Mouse (Mus musculus) hindbrain, embryonic 16.5 days (tissue): ENCODE measurements around the gene Ppp3ca. TPM values are rescaled to one million over a fixed set of nuclear protein-coding genes. Genes with fewer than 3 reads are reported as not detected.

ENCODE experiments used
- ATAC-seq: fragments of 200-750 bp; cut with Nextera tagmentation; 2 replicates; pipeline ENCODE4 v1.8.0; 2017; ENCODE audit warnings: moderate TSS enrichment, moderate library complexity
- H3K27ac ChIP-seq: fragments of 300-500 bp; sonication (generic); 2 replicates; pipeline ENCODE4 v1.5.1; 2014; ENCODE audit warnings: low read depth, mild to moderate bottlenecking, control low read depth, low read length, moderate library complexity
- H3K27me3 ChIP-seq: fragments of 300-500 bp; sonication (generic); replicated peaks from 2 replicates; pipeline ENCODE4 v1.6.1; 2014; ENCODE audit warnings: low read length; ENCODE audit not compliant: control insufficient read depth, insufficient read depth
- H3K36me3 ChIP-seq: fragments of 300-500 bp; sonication (generic); 2 replicates; pipeline ENCODE4 v1.6.1; 2014; ENCODE audit warnings: mild to moderate bottlenecking, low read length, moderate library complexity, mixed read lengths; ENCODE audit not compliant: control insufficient read depth, insufficient read depth
- H3K4me1 ChIP-seq: fragments of 300-500 bp; sonication (generic); 2 replicates; pipeline ENCODE4 v1.6.1; 2014; ENCODE audit warnings: low read depth, low read length; ENCODE audit not compliant: control insufficient read depth, insufficient read depth
- H3K4me2 ChIP-seq: fragments of 300-500 bp; sonication (generic); 2 replicates; pipeline ENCODE4 v1.6.1; 2014; ENCODE audit warnings: mild to moderate bottlenecking, low read length, control low read depth, moderate library complexity
- H3K4me3 ChIP-seq: fragments of 300-500 bp; sonication (generic); 2 replicates; pipeline ENCODE4 v1.5.1; 2014; ENCODE audit warnings: mild to moderate bottlenecking, low read length, control low read depth, moderate library complexity
- H3K9ac ChIP-seq: fragments of 300-500 bp; sonication (generic); 2 replicates; pipeline ENCODE4 v1.6.1; 2014; ENCODE audit warnings: low read depth, mild to moderate bottlenecking, control low read depth, low read length, moderate library complexity
- H3K9me3 ChIP-seq: fragments of 300-500 bp; sonication (generic); 2 replicates; pipeline ENCODE4 v1.6.1; 2014; ENCODE audit warnings: mild to moderate bottlenecking, low read length, moderate library complexity; ENCODE audit not compliant: control insufficient read depth
- WGBS: fragments of 180-500 bp; shearing (Covaris S2); extraction: QIAGEN DNeasy Blood & Tissue Kit; methylation state at CpG from one replicate; pipeline ENCODE4 v1.1.7; 2014; 5-methylcytosine and 5-hydroxymethylcytosine counted together
- microRNA-seq: library from miRNA; unstranded; fragments of <30 nt; microRNA quantifications from one replicate; pipeline ENCODE4, GENCODE M21; 2017
- polyA plus RNA-seq: library from polyadenylated mRNA; unstranded; fragments of >200 nt; fragmentation: Nextera tagmentation; extraction: Ambion mirVana; gene quantifications from 2 replicates; pipeline ENCODE4 v1.2.1, GENCODE M21; 2015

Ppp3ca gene
- polyA plus RNA-seq, 1 experiment from 2014 or later, result 154 TPM

DNA sequence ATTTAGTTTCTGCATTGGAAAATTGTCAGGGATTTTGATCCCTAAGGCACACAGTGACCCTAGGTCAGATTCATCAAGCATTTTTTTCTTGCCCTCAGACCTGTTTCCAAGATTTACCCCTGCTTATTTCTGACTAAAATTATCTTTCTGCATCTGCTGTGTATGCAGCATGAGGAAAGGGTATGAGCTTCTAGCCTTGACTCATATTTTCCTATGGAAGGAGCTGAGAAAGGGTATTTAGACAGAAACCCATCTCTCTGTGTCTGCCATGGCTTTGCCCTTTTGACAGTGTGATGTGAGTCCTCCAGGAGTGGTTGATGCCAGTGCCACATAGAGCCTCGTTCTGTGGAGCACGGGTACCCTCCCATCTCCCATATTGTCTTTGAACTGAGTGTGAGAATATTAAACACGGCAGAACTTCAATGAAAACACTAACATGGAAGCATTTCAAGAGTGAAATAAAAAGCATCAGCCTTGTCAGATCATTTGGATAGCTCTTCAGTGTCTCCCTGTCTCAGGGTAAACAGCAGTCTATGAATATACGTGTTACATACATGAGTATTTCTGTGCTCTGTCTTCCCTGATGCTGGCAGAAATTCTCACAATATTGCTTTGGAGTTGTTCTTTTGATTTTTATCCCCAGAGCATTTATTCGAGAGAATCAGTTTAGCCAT, 311.1 kb downstream of the Ppp3ca start:
- Histone ChIP-seq H3K4me3 (no peak overlapping the region), H3K9ac (no peak overlapping the region), H3K9me3 (no peaks in the 10 kb centered on the region), H3K36me3 (no peaks in the 10 kb centered on the region), H3K4me2 (no peak overlapping the region), H3K27ac (no peak overlapping the region), H3K27me3 (no peaks in the 10 kb centered on the region), H3K4me1 (no peaks in the 10 kb centered on the region)
- no peak for ATAC-seq
- 75% methylated on average over 5 of the region's 5 CpGs for WGBS

DNA sequence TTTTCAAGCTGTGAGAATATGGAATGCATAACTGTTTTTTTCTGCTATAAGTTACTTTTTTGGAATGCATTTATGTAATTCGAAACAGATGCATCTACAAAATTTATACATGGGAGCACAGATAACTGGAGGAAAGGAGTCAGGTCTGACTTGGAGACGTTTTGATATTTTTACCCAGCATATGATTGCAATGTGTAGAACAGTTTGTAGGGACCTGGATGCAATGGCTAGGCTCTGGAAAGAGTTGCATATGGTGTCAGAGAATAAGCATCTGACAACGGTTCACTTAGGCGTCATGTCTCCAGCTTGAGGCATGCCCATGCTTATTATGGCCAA, 311.6 kb downstream of the Ppp3ca start:
- Histone ChIP-seq H3K4me2 (no peak overlapping the region), H3K4me1 (no peaks in the 10 kb centered on the region), H3K27me3 (no peaks in the 10 kb centered on the region), H3K9me3 (no peaks in the 10 kb centered on the region), H3K9ac (no peak overlapping the region), H3K27ac (no peak overlapping the region), H3K36me3 (no peaks in the 10 kb centered on the region), H3K4me3 (no peak overlapping the region)
- no peak for ATAC-seq
- WGBS, result 85% methylated on average over 4 of the region's 4 CpGs

DNA sequence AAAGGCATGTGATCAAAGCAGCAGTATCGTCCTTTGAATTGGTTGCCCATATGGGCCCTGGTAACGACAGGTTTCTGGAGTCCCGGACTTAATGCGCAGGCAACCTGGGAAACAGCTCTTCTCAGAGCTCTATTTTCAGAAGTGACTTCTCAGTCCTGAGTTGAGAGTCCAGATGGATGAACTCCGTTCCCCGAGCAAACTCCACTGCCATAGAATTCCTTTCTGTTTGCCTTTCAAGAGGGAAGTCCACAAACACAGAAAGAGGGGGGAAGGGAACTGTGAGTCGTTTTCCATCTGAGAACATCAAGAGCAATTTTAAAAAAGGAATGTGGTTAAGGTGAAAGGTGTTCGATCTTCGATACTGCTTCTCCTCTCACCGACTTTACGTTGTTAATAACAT, 312.1 kb downstream of the Ppp3ca start:
- WGBS, result 88% methylated on average over 11 of the region's 11 CpGs
- Histone ChIP-seq H3K4me1 (no peaks in the 10 kb centered on the region), H3K36me3 (no peaks in the 10 kb centered on the region), H3K4me3 (no peak overlapping the region), H3K27me3 (no peaks in the 10 kb centered on the region), H3K27ac (no peak overlapping the region), H3K4me2 (no peak overlapping the region), H3K9ac (no peak overlapping the region), H3K9me3 (no peaks in the 10 kb centered on the region)
- ATAC-seq, result no peak

DNA sequence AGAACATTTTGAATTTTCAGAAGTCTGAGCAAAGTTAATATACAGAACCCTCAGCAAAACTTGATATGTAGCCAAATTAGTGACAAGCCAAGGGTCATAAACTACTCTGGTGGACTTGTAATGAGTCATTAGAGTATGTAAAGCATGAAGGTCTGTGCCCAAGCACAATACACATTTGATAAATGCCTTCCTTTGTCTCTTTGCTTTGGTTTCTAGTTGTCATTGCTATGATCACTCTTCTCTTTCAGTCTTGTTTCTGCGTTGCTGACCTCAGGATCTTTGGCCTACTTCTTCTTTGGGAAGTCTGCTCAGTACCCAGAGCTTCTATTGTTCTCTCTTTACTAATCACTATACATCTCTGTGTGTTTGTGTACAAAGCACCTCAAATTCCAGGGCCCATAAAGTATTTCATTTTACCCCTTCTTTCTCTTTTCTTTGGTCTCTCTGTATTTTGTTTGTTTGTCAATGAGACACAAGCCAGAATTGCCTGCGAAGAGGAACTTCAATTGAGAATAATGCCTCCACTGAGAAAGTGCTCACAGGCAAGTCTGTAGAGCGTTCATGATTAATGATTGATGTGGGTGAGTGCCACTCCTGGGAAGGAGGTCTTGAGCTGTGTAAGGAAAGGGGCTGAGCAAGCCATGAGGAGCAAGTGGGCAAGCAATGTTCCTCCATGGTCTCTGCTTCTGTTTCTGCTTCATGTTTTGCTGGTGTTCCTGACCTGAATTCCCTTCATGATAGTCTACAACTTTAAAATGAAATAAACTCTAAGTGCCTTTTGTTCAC, 316.4 kb downstream of the Ppp3ca start:
- no peak for ATAC-seq
- Histone ChIP-seq H3K9ac (no peak overlapping the region), H3K27me3 (no peaks in the 10 kb centered on the region), H3K9me3 (no peaks in the 10 kb centered on the region), H3K4me3 (no peak overlapping the region), H3K36me3 (no peaks in the 10 kb centered on the region), H3K4me1 (no peaks in the 10 kb centered on the region), H3K27ac (no peak overlapping the region), H3K4me2 (no peak overlapping the region)
- WGBS, result 42% methylated on average over 3 of the region's 3 CpGs

Small RNAs within 50 kb of the gene (microRNA-seq; reads per million reads assigned to microRNA genes)
- not detected for gene Gm44327
